Mouse (Mus musculus) G1E-ER4 (cell line): ENCODE results near the gene Hoxa2. TPM values are rescaled to one million over a fixed set of nuclear protein-coding genes. Genes with fewer than 3 reads are reported as not detected.

Source experiments
- GATA1 ChIP-seq: IDR thresholded peaks from one replicate; pipeline ENCODE4 v1.8.0; 2012; ENCODE audit warnings: low read length, inconsistent platforms
- polyA plus RNA-seq: library from polyadenylated mRNA; stranded (reverse); fragments of >175 nt; gene quantifications from 2 replicates; pipeline ENCODE4 v1.2.3, GENCODE M21; 2012

Hoxa2 gene
- polyA plus RNA-seq, 1 experiment: not detected

GRCm38 (mm10) chr6:52163366-52164031 is 1.1 kb downstream of the Hoxa2 start:
- no peak for TF ChIP-seq GATA1

GRCm38 (mm10) chr6:52162611-52163365 is 1.8 kb downstream of the Hoxa2 start:
- TF ChIP-seq GATA1: no peak

GRCm38 (mm10) chr6:52162093-52162380 is 2.6 kb downstream of the Hoxa2 start:
- no peak for TF ChIP-seq GATA1

- TF ChIP-seq GATA1: no peak
Observed at GRCm38 (mm10) chr6:52161336-52162092, 3.1 kb downstream of the Hoxa2 start.

GRCm38 (mm10) chr6:52160511-52161335 is 3.9 kb downstream of the Hoxa2 start:
- no peak for TF ChIP-seq GATA1

- no peak for TF ChIP-seq GATA1
Observed at GRCm38 (mm10) chr6:52159979-52160378, 4.7 kb downstream of the Hoxa2 start.

GRCm38 (mm10) chr6:52159164-52159761 is 5.4 kb downstream of the Hoxa2 start:
- no peak for TF ChIP-seq GATA1

- no peak for TF ChIP-seq GATA1
Observed at GRCm38 (mm10) chr6:52158276-52159051, 6.2 kb downstream of the Hoxa2 start, which contains the start of gene Hoxa1. TSS of gene Hoxa1 (minus strand) at chr6:52158317.

GRCm38 (mm10) chr6:52157466-52158275 is 7.0 kb downstream of the Hoxa2 start:
- no peak for TF ChIP-seq GATA1

GRCm38 (mm10) chr6:52156551-52157200 is 8.0 kb downstream of the Hoxa2 start:
- TF ChIP-seq GATA1: no peak

- TF ChIP-seq GATA1: no peak
Observed at GRCm38 (mm10) chr6:52155471-52155870, 9.2 kb downstream of the Hoxa2 start.

- no peak for TF ChIP-seq GATA1
Observed at GRCm38 (mm10) chr6:52154044-52154443, 10.6 kb downstream of the Hoxa2 start.

- TF ChIP-seq GATA1: no peak
Observed at GRCm38 (mm10) chr6:52153270-52153669, 11.4 kb downstream of the Hoxa2 start.
